Mouse (Mus musculus): ENCODE measurements around the gene Ccnd2.

Ccnd2 gene

GRCm38 (mm10) chr6:127104396-127105029, 47.5 kb downstream of the Ccnd2 start:
- no peak for TF ChIP-seq GATA4 (IDR thresholded peaks at IDR 0.05; ENCODE audit: insufficient replicate concordance, low read length)

- no peak for TF ChIP-seq GATA4 (IDR thresholded peaks at IDR 0.05; ENCODE audit: insufficient replicate concordance, low read length)
Measured at GRCm38 (mm10) chr6:127103506-127104275, 48.3 kb downstream of the Ccnd2 start.

GRCm38 (mm10) chr6:127094565-127094964, 57.4 kb downstream of the Ccnd2 start:
- no peak for TF ChIP-seq GATA4 (IDR thresholded peaks at IDR 0.05; ENCODE audit: insufficient replicate concordance, low read length)

- no peak for TF ChIP-seq GATA4 (IDR thresholded peaks at IDR 0.05; ENCODE audit: insufficient replicate concordance, low read length)
Measured at GRCm38 (mm10) chr6:127086739-127087138, 65.3 kb downstream of the Ccnd2 start.

- TF ChIP-seq GATA4 (IDR thresholded peaks at IDR 0.05; ENCODE audit: insufficient replicate concordance, low read length): no peak
Measured at GRCm38 (mm10) chr6:127081820-127082219, 70.2 kb downstream of the Ccnd2 start.

GRCm38 (mm10) chr6:127079867-127080731, 71.9 kb downstream of the Ccnd2 start:
- no peak for TF ChIP-seq GATA4 (IDR thresholded peaks at IDR 0.05; ENCODE audit: insufficient replicate concordance, low read length)
